ENCODE assay signal across 18 mouse cellular contexts in genomic region chr19:29417894-29418293, GRCm38 (mm10). TPM values are rescaled to one million over a fixed set of nuclear protein-coding genes. Genes with fewer than 3 reads are reported as not detected.
DNase-seq lines count a peak whose midpoint lies in the region; ATAC-seq and TF ChIP-seq lines count a peak whose summit lies in the region.
"Had no signal": no experiment of that assay in that cellular context is flagged by ENCODE, and none has a peak within 500 bp of the region (broad histone marks: within the 10 kb centered on the region; RNA-seq: fewer than 3 reads in every experiment).

No protein-coding gene starts in this region.

- H3K4me1 ChIP-seq in heart, adult 2 months (ENCODE audit: control insufficient read depth, insufficient read depth, low read length) = peaks cover 10% of the 10 kb centered on the region
- H3K4me1 ChIP-seq in thymus, adult 2 months (replicated peaks; ENCODE audit: control insufficient read depth, insufficient read depth, low read length) = peaks cover 15% of the 10 kb centered on the region
- H3K4me1 ChIP-seq in liver, postnatal 0 days (ENCODE audit: insufficient read depth) = peaks cover 24% of the 10 kb centered on the region
- H3K4me1 ChIP-seq in midbrain, embryonic 16.5 days (ENCODE audit: control insufficient read depth, insufficient read depth, low read length) = no peaks in the 10 kb centered on the region
- H3K4me1 ChIP-seq: hindbrain, embryonic 15.5 days had no signal

- no peak for TF ChIP-seq POLR2A in heart, adult 2 months (IDR thresholded peaks at IDR 0.05; ENCODE audit: insufficient read depth, low read depth, low read length)
- TF ChIP-seq POLR2A in thymus, adult 2 months (IDR thresholded peaks at IDR 0.05; ENCODE audit: control insufficient read depth, extremely low read depth, insufficient read depth, low read length, poor library complexity) = no peak

- no peak overlapping the region for H3K9ac ChIP-seq in heart, adult 2 months (ENCODE audit: low read depth, low read length)
- H3K9ac ChIP-seq in liver, postnatal 0 days (replicated peaks) = no peak overlapping the region
- H3K9ac ChIP-seq in midbrain, embryonic 16.5 days (ENCODE audit: low read depth, low read length) = no peak overlapping the region
- H3K9ac ChIP-seq: forebrain, postnatal 0 days; hindbrain, embryonic 15.5 days; kidney, embryonic 15.5 days; stomach, embryonic 15.5 days had no signal

- ATAC-seq in liver, postnatal 0 days = no peak
- ATAC-seq in midbrain, embryonic 16.5 days = no peak
- ATAC-seq: forebrain, postnatal 0 days had no signal

- no peaks in the 10 kb centered on the region for H3K36me3 ChIP-seq in heart, adult 2 months (ENCODE audit: control insufficient read depth, insufficient read depth, low read length)
- no peaks in the 10 kb centered on the region for H3K36me3 ChIP-seq in thymus, adult 2 months (ENCODE audit: control insufficient read depth, insufficient read depth, low read length)
- H3K36me3 ChIP-seq in liver, postnatal 0 days (replicated peaks; ENCODE audit: insufficient read depth, low read length) = no peaks in the 10 kb centered on the region
- H3K36me3 ChIP-seq in midbrain, embryonic 16.5 days (ENCODE audit: control insufficient read depth, insufficient read depth, low read length) = no peaks in the 10 kb centered on the region
- H3K36me3 ChIP-seq: hindbrain, embryonic 15.5 days; kidney, embryonic 15.5 days; stomach, embryonic 15.5 days had no signal

- no peaks in the 10 kb centered on the region for H3K79me2 ChIP-seq in heart, adult 2 months (replicated peaks; ENCODE audit: control insufficient read depth, insufficient read depth, low read length)

- 16% methylated on average over 2 of the region's 2 CpGs for WGBS in heart, adult 2 months
- 45% methylated on average over 2 of the region's 2 CpGs for WGBS in thymus, adult 2 months
- 17% methylated on average over 2 of the region's 2 CpGs for WGBS in liver, postnatal 0 days (ENCODE audit: insufficient replicate concordance)
- WGBS in midbrain, embryonic 16.5 days = 84% methylated on average over 2 of the region's 2 CpGs

- DNase-seq in heart, adult 2 months = no peak
- DNase-seq in heart, postnatal 25 days (ENCODE audit: low spot score) = no peak
- DNase-seq in thymus, adult 2 months = no peak
- DNase-seq in thymus, postnatal 25 days = no peak
- no peak for DNase-seq in liver, postnatal 0 days
- DNase-seq in cerebellum, adult 9-10 months = no peak
- DNase-seq in ovary, adult 18-20 months (ENCODE audit: low spot score) = no peak
- DNase-seq: cerebellum, adult 8-10 months; forebrain, postnatal 0 days; gastrocnemius, postnatal 10 days; right cerebral cortex, postnatal 14 days had no signal

- H3K4me2 ChIP-seq in liver, postnatal 0 days (ENCODE audit: low read depth, low read length) = no peak overlapping the region
- no peak overlapping the region for H3K4me2 ChIP-seq in midbrain, embryonic 16.5 days (ENCODE audit: low read length)
- H3K4me2 ChIP-seq: hindbrain, embryonic 15.5 days; kidney, embryonic 15.5 days; stomach, embryonic 15.5 days had no signal

- TF ChIP-seq CTCF in heart, adult 2 months (IDR thresholded peaks at IDR 0.05) = peak; percentile 17; the same call in 1 of the 2 replicates
- no peak for TF ChIP-seq CTCF in thymus, adult 2 months (IDR thresholded peaks at IDR 0.05; ENCODE audit: borderline replicate concordance, control insufficient read depth, extremely low read depth, insufficient read depth, low read length, poor library complexity)
- no peak for TF ChIP-seq CTCF in liver, postnatal 0 days (IDR thresholded peaks at IDR 0.05; ENCODE audit: low read depth)

- no peaks in the 10 kb centered on the region for H3K27me3 ChIP-seq in heart, adult 2 months (ENCODE audit: control insufficient read depth, insufficient read depth, low read length)
- no peaks in the 10 kb centered on the region for H3K27me3 ChIP-seq in thymus, adult 2 months (ENCODE audit: control insufficient read depth, insufficient read depth, low read length)
- no peaks in the 10 kb centered on the region for H3K27me3 ChIP-seq in liver, postnatal 0 days (ENCODE audit: insufficient read depth, low read length)
- H3K27me3 ChIP-seq in midbrain, embryonic 16.5 days (ENCODE audit: control insufficient read depth, insufficient read depth, low read depth, low read length) = no peaks in the 10 kb centered on the region
- H3K27me3 ChIP-seq: hindbrain, embryonic 15.5 days; kidney, embryonic 15.5 days; stomach, embryonic 15.5 days had no signal

- no peak overlapping the region for H3K4me3 ChIP-seq in heart, adult 2 months
- H3K4me3 ChIP-seq in thymus, adult 2 months (ENCODE audit: control insufficient read depth, insufficient read depth, low read length) = no peak overlapping the region
- H3K4me3 ChIP-seq in liver, postnatal 0 days (ENCODE audit: low read depth, low read length) = no peak overlapping the region
- H3K4me3 ChIP-seq in midbrain, embryonic 16.5 days (ENCODE audit: low read depth, low read length) = no peak overlapping the region
- H3K4me3 ChIP-seq: hindbrain, embryonic 15.5 days; kidney, embryonic 15.5 days; stomach, embryonic 15.5 days had no signal

- no peak for TF ChIP-seq EP300 in heart, adult 2 months (IDR thresholded peaks at IDR 0.05; ENCODE audit: insufficient read depth, low read depth, low read length)
- TF ChIP-seq EP300 in liver, postnatal 0 days (IDR thresholded peaks at IDR 0.05; ENCODE audit: low read depth) = no peak

- H3K9me3 ChIP-seq in liver, postnatal 0 days (ENCODE audit: low read length) = no peaks in the 10 kb centered on the region
- H3K9me3 ChIP-seq in midbrain, embryonic 16.5 days (replicated peaks; ENCODE audit: control insufficient read depth, low read length, poor library complexity, severe bottlenecking) = no peaks in the 10 kb centered on the region
- H3K9me3 ChIP-seq: hindbrain, embryonic 15.5 days; kidney, embryonic 15.5 days; stomach, embryonic 15.5 days had no signal

- H3K27ac ChIP-seq in heart, adult 2 months = peak overlapping the region; percentile 82
- H3K27ac ChIP-seq in thymus, adult 2 months (ENCODE audit: control insufficient read depth, insufficient read depth, low read length) = peak overlapping the region; percentile 31; the same call in 1 of the 2 replicates
- H3K27ac ChIP-seq in liver, postnatal 0 days (ENCODE audit: low read depth) = peak overlapping the region; percentile 76; the same call in 1 of the 2 replicates
- no peak overlapping the region for H3K27ac ChIP-seq in midbrain, embryonic 16.5 days (ENCODE audit: low read length)
- H3K27ac ChIP-seq: hindbrain, embryonic 15.5 days; stomach, embryonic 15.5 days had no signal

- intact Hi-C loops in heart, adult 2 months (cut with DNase I) = loop anchor here (2.0 to 5.0 kb wide), 3 partner anchors 46 to 84 kb away; no protein-coding TSS in a partner anchor
- intact Hi-C loops in heart, postnatal 25 days (cut with DNase I) = loop anchor here (5.0 kb wide), 1 partner anchor 64 kb away; no protein-coding TSS in a partner anchor

RNA-seq across cellular contexts. Expression of gene Pdcd1lg2, which starts 7.2 kb away (rescaled TPM):
- not detected for total RNA-seq in heart, adult 2 months (2021)
- 0.14 TPM in 1 of 2 replicates, not detected in the other for polyA plus RNA-seq in heart, adult 2 months (2012; rRNA removed)
- total RNA-seq in heart, postnatal 25 days (2021) = not detected
- 4.0 and 4.7 TPM in 2 replicates for polyA plus RNA-seq in thymus, adult 2 months (2012; rRNA removed)
- polyA plus RNA-seq in liver, postnatal 0 days (2015; fragmentation: Nextera tagmentation; extraction: Ambion mirVana) = not detected in 2 replicates
- not detected in 2 replicates for polyA plus RNA-seq in midbrain, embryonic 16.5 days (2015; fragmentation: Nextera tagmentation; extraction: Ambion mirVana)
- total RNA-seq: gastrocnemius, postnatal 10 days; layer of hippocampus, adult 18-20 months had no signal
- polyA plus RNA-seq: forebrain, postnatal 0 days; heart, embryonic 14.5 days; hindbrain, embryonic 15.5 days; kidney, embryonic 15.5 days; limb, embryonic 14.5 days; stomach, embryonic 15.5 days had no signal

RNA-seq across cellular contexts. Expression of gene Cd274, which starts 50.6 kb away (rescaled TPM):
- 1 to 10 TPM; 1.8 to 5.4 TPM for total RNA-seq in heart, adult 2 months (2021)
- polyA plus RNA-seq in heart, adult 2 months (2012; rRNA removed) = 4.3 and 5.2 TPM in 2 replicates
- total RNA-seq in heart, postnatal 25 days (2021) = 1 to 10 TPM; 2.0 to 2.3 TPM
- 21.1 and 22.9 TPM in 2 replicates for polyA plus RNA-seq in thymus, adult 2 months (2012; rRNA removed)
- 0.76 and 1.2 TPM in 2 replicates for polyA plus RNA-seq in liver, postnatal 0 days (2015; fragmentation: Nextera tagmentation; extraction: Ambion mirVana)
- 0.71 and 0.93 TPM in 2 replicates for polyA plus RNA-seq in midbrain, embryonic 16.5 days (2015; fragmentation: Nextera tagmentation; extraction: Ambion mirVana)

RNA-seq across cellular contexts. Expression of gene Plgrkt, which starts 50.7 kb away (rescaled TPM):
- 10 to 100 TPM; 22.9 to 28.1 TPM for total RNA-seq in heart, adult 2 months (2021)
- polyA plus RNA-seq in heart, adult 2 months (2012; rRNA removed) = 29.9 and 36.4 TPM in 2 replicates
- 10 to 100 TPM; 24.9 to 27.3 TPM for total RNA-seq in heart, postnatal 25 days (2021)
- 116 and 144 TPM in 2 replicates for polyA plus RNA-seq in thymus, adult 2 months (2012; rRNA removed)
- polyA plus RNA-seq in liver, postnatal 0 days (2015; fragmentation: Nextera tagmentation; extraction: Ambion mirVana) = 23.8 and 25.0 TPM in 2 replicates
- polyA plus RNA-seq in midbrain, embryonic 16.5 days (2015; fragmentation: Nextera tagmentation; extraction: Ambion mirVana) = 82.4 and 84.1 TPM in 2 replicates
